Mouse (Mus musculus) MEL (cell line): ENCODE data around the gene Wsb2. TPM values are rescaled to one million over a fixed set of nuclear protein-coding genes. Genes with fewer than 3 reads are reported as not detected.
A peak's percentile ranks its signal among the peaks of the same experiment; 100 is the strongest.

Source experiments
- DNase-seq: peaks from one replicate; pipeline ENCODE4 v3.0.0; 2011; ENCODE audit warnings: low read depth, low spot score
- H3K27ac ChIP-seq: 2 replicates; pipeline ENCODE4 v1.5.1; 2012; ENCODE audit warnings: low read depth, mild to moderate bottlenecking, control low read depth, low read length, moderate library complexity; ENCODE audit not compliant: control insufficient read depth
- H3K27me3 ChIP-seq, 2 experiments: fragments of 150-350 bp in 1 of 2; sonication (generic) in 1 of 2; 2 replicates each; pipeline ENCODE4 v1.6.1; 2012; ENCODE audit warnings: low read length in 2 of 2, mild to moderate bottlenecking in 2 of 2, improper control_type of control experiment in 1 of 2, moderate library complexity in 1 of 2; ENCODE audit not compliant: insufficient read depth in 2 of 2, control insufficient read depth in 1 of 2
- H3K36me3 ChIP-seq, 2 experiments: 2 replicates each; pipeline ENCODE4 v1.6.1; 2012 to 2014; ENCODE audit warnings: low read length in 2 of 2, improper control_type of control experiment in 1 of 2, inconsistent platforms in 1 of 2, mild to moderate bottlenecking in 1 of 2; ENCODE audit not compliant: insufficient read depth in 2 of 2, control insufficient read depth in 1 of 2
- H3K4me1 ChIP-seq, 2 experiments: fragments of 150-350 bp in 1 of 2; sonication (generic) in 1 of 2; 2 replicates each; pipeline ENCODE4 v1.6.1; 2012; ENCODE audit warnings: low read length in 2 of 2, improper control_type of control experiment in 1 of 2, mild to moderate bottlenecking in 1 of 2; ENCODE audit not compliant: insufficient read depth in 2 of 2, control insufficient read depth in 1 of 2
- H3K4me3 ChIP-seq, 2 experiments: fragments of 150-350 bp in 1 of 2; sonication (generic) in 1 of 2; 2 replicates each; pipeline ENCODE4 v1.5.1; 2012; ENCODE audit warnings: low read depth in 2 of 2, low read length in 2 of 2, mild to moderate bottlenecking in 2 of 2, moderate library complexity in 2 of 2, control low read depth in 1 of 2, improper control_type of control experiment in 1 of 2; ENCODE audit not compliant: control insufficient read depth in 1 of 2, insufficient read depth in 1 of 2
- H3K79me2 ChIP-seq: 2 replicates; pipeline ENCODE4 v1.6.1; 2012; ENCODE audit warnings: mild to moderate bottlenecking, low read length, moderate library complexity; ENCODE audit not compliant: control insufficient read depth, poor library complexity, insufficient read depth
- H3K9ac ChIP-seq: 2 replicates; pipeline ENCODE4 v1.6.1; 2012; ENCODE audit warnings: low read depth, mild to moderate bottlenecking, control low read depth, low read length, moderate library complexity; ENCODE audit not compliant: control insufficient read depth, poor library complexity, severe bottlenecking
- H3K9me3 ChIP-seq: fragments of 150-350 bp; sonication (generic); replicated peaks from 2 replicates; pipeline ENCODE4 v1.6.1; 2012; ENCODE audit warnings: mild to moderate bottlenecking, low read length, improper control_type of control experiment, moderate library complexity; ENCODE audit not compliant: insufficient read depth
- CHD2 ChIP-seq: IDR thresholded peaks from 2 replicates; pipeline ENCODE4 v1.6.1; 2011; ENCODE audit warnings: low read length, improper control_type of control experiment
- E2F4 ChIP-seq: IDR thresholded peaks from 2 replicates; pipeline ENCODE4 v1.6.1; 2011; ENCODE audit warnings: low read depth, low read length, improper control_type of control experiment, borderline replicate concordance
- ETS1 ChIP-seq: IDR thresholded peaks from 2 replicates; pipeline ENCODE4 v1.6.1; 2012; ENCODE audit warnings: low read depth, mild to moderate bottlenecking, inconsistent platforms, low read length, improper control_type of control experiment, moderate library complexity
- GABPA ChIP-seq: IDR thresholded peaks from 2 replicates; pipeline ENCODE4 v1.6.1; 2012; ENCODE audit warnings: low read depth, mild to moderate bottlenecking, inconsistent platforms, low read length, improper control_type of control experiment, moderate library complexity
- GATA1 ChIP-seq: IDR thresholded peaks from 2 replicates; pipeline ENCODE4 v1.6.1; 2011; ENCODE audit warnings: low read depth, low read length, improper control_type of control experiment
- HCFC1 ChIP-seq: IDR thresholded peaks from 2 replicates; pipeline ENCODE4 v1.6.1; 2012; ENCODE audit warnings: low read depth, mild to moderate bottlenecking, inconsistent platforms, low read length, improper control_type of control experiment, moderate library complexity
- KAT2A ChIP-seq: conservative IDR thresholded peaks from 2 replicates; pipeline ENCODE4 v1.6.1; 2012; ENCODE audit warnings: low read depth, low read length, improper control_type of control experiment, inconsistent platforms
- MAX ChIP-seq: IDR thresholded peaks from 2 replicates; pipeline ENCODE4 v1.6.1; 2011; ENCODE audit warnings: low read length, improper control_type of control experiment
- MAZ ChIP-seq: IDR thresholded peaks from 2 replicates; pipeline ENCODE4 v1.6.1; 2012; ENCODE audit warnings: low read depth, mild to moderate bottlenecking, inconsistent platforms, low read length, improper control_type of control experiment
- MXI1 ChIP-seq: IDR thresholded peaks from 2 replicates; pipeline ENCODE4 v1.6.1; 2011; ENCODE audit warnings: mild to moderate bottlenecking, low read depth, low read length, improper control_type of control experiment
- NELFE ChIP-seq: IDR thresholded peaks from 2 replicates; pipeline ENCODE4 v1.6.1; 2011; ENCODE audit warnings: low read depth, low read length, improper control_type of control experiment
- POLR2A ChIP-seq, 2 experiments: IDR thresholded peaks; 2 replicates each; pipeline ENCODE4 v1.6.1; 2011 to 2012; ENCODE audit warnings: low read length in 2 of 2, mild to moderate bottlenecking in 2 of 2, control low read depth in 1 of 2, improper control_type of control experiment in 1 of 2, low read depth in 1 of 2, moderate library complexity in 1 of 2; ENCODE audit not compliant: control insufficient read depth in 1 of 2, insufficient read depth in 1 of 2, poor library complexity in 1 of 2
- POLR2AphosphoS2 ChIP-seq: IDR thresholded peaks from 2 replicates; pipeline ENCODE4 v1.6.1; 2011; ENCODE audit warnings: low read length, improper control_type of control experiment
- POLR2AphosphoS5 ChIP-seq: IDR thresholded peaks from 2 replicates; pipeline ENCODE4 v1.6.1; 2012; ENCODE audit warnings: low read depth, borderline replicate concordance, mild to moderate bottlenecking, inconsistent platforms, low read length, moderate library complexity, mixed read lengths
- RCOR1 ChIP-seq: IDR thresholded peaks from 2 replicates; pipeline ENCODE4 v1.6.1; 2012; ENCODE audit warnings: low read depth, mild to moderate bottlenecking, inconsistent platforms, low read length, improper control_type of control experiment
- SMC3 ChIP-seq: IDR thresholded peaks from 2 replicates; pipeline ENCODE4 v1.6.1; 2011; ENCODE audit warnings: low read depth, low read length, improper control_type of control experiment
- TAL1 ChIP-seq: IDR thresholded peaks from 2 replicates; pipeline ENCODE4 v1.6.1; 2012; ENCODE audit warnings: mild to moderate bottlenecking, inconsistent platforms, low read length, moderate library complexity, mixed read lengths
- TBP ChIP-seq: IDR thresholded peaks from 2 replicates; pipeline ENCODE4 v1.8.0; 2011; ENCODE audit warnings: low read depth, low read length, improper control_type of control experiment
- TCF12 ChIP-seq: IDR thresholded peaks from 2 replicates; pipeline ENCODE4 v1.6.1; 2014; ENCODE audit warnings: low read depth, mild to moderate bottlenecking, inconsistent platforms, low read length, improper control_type of control experiment, moderate library complexity
- UBTF ChIP-seq: IDR thresholded peaks from 2 replicates; pipeline ENCODE4 v1.6.1; 2012; ENCODE audit warnings: low read depth, mild to moderate bottlenecking, inconsistent platforms, low read length, improper control_type of control experiment, moderate library complexity, borderline replicate concordance; ENCODE audit not compliant: insufficient read depth
- USF1 ChIP-seq: IDR thresholded peaks from 2 replicates; pipeline ENCODE4 v1.6.1; 2014; ENCODE audit warnings: low read depth, mild to moderate bottlenecking, inconsistent platforms, low read length, improper control_type of control experiment, moderate library complexity
- USF2 ChIP-seq, 2 experiments: IDR thresholded peaks; 2 replicates each; pipeline ENCODE4 v1.6.1; 2011 to 2012; ENCODE audit warnings: improper control_type of control experiment in 2 of 2, low read length in 2 of 2, borderline replicate concordance in 1 of 2, inconsistent platforms in 1 of 2, low read depth in 1 of 2, mild to moderate bottlenecking in 1 of 2; ENCODE audit not compliant: insufficient read depth in 1 of 2
- ZC3H11A ChIP-seq: IDR thresholded peaks from 2 replicates; pipeline ENCODE4 v1.6.1; 2012; ENCODE audit warnings: low read depth, mild to moderate bottlenecking, inconsistent platforms, low read length, improper control_type of control experiment
- ZNF384 ChIP-seq: IDR thresholded peaks from 2 replicates; pipeline ENCODE4 v1.6.1; 2012; ENCODE audit warnings: low read depth, mild to moderate bottlenecking, inconsistent platforms, low read length, improper control_type of control experiment
- polyA plus RNA-seq, 2 experiments: library from polyadenylated mRNA; stranded (reverse) in 1 of 2; unstranded in 1 of 2; fragments of >175 nt in 1 of 2; fragments of >200 nt in 1 of 2; gene quantifications; 2 replicates each; pipeline versions ENCODE4 v1.2.1 to v1.2.4; 2012; ENCODE audit warnings: low replicate concordance in 2 of 2, low read depth in 1 of 2; ENCODE audit not compliant: insufficient read length in 2 of 2, insufficient read depth in 1 of 2, missing spikeins in 1 of 2
- total RNA-seq: library from RNA; depleted of rRNA; stranded (reverse); fragments of 300-350 nt; gene quantifications from 2 replicates; pipeline ENCODE4 v1.2.3, GENCODE M21; 2012

Wsb2 gene
- total and polyA plus RNA-seq, 3 experiments = 32.9 to 56.9 TPM; not detected in 1

DNA sequence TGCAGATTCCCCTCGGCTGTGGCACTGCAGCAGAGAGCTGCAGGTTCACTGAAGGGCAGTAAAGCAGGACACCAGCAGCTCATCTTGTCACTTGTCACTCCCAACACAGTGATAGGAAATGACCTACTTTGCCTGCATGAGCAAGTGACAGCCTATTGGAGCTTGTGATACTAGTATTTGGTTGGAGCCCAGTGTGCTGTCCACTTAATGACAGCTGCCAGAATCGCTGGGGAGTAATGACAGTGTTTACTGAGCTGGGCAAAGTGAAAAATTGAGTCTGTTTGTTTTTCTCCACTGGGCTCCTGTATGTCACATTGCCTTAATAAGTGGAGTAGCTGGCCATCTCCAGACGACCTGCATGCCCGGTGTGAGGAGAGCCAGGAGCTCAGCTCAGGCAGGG, 23.1 kb downstream of the Wsb2 start:
- DNase-seq = no peak
- H3K4me1 ChIP-seq = no peaks in the 10 kb centered on the region
- peaks cover 1% of the 10 kb centered on the region; the same call in 1 of the 2 replicates for H3K79me2 ChIP-seq
- TF ChIP-seq POLR2AphosphoS5 (no peak), HCFC1 (no peak), NELFE (no peak), UBTF (no peak), GATA1 (no peak), GABPA (no peak), ETS1 (no peak), CHD2 (no peak), TCF12 (no peak), E2F4 (no peak), USF2 (IDR thresholded peaks at IDR 0.05; ENCODE audit: borderline replicate concordance in 1 of 2, insufficient read depth in 1 of 2, low read depth in 1 of 2, low read length in 2 of 2) (no peak), USF1 (no peak), ZC3H11A (no peak), TAL1 (no peak), TBP (no peak), MAZ (no peak), POLR2A (IDR thresholded peaks at IDR 0.05; ENCODE audit: control insufficient read depth in 1 of 2, insufficient read depth in 1 of 2, low read depth in 1 of 2, low read length in 2 of 2, poor library complexity in 1 of 2) (no peak), MAX (no peak), ZNF384 (no peak), RCOR1 (no peak)
- no peak overlapping the region for H3K4me3 ChIP-seq
- H3K36me3 ChIP-seq = peaks cover 0 to 5% of the 10 kb centered on the region in 2 experiments; a peak in 2 of 4 replicates
- no peak overlapping the region for H3K9ac ChIP-seq
- no peaks in the 10 kb centered on the region for H3K9me3 ChIP-seq
- H3K27ac ChIP-seq = no peak overlapping the region
- no peaks in the 10 kb centered on the region for H3K27me3 ChIP-seq

DNA sequence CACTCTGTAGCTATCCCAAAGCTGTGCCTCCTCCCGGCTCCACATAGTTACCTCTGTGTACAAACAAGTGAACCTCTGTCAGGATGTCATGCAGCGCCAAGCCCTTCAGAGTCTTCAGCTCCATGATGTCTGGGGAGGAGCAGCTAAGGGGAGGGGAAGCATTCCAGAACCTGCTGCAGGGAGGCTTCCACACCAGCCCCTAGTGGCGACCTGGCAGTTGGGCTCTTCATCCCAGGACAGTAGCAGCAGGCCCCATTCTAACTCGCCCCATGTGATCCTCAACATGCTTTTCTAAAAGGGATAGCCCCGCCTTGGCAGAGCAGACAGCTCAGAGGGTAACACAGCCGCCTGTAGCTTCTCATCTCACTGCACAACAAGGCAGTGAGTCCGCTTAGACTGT, 24.7 kb downstream of the Wsb2 start:
- Histone ChIP-seq H3K27me3 (no peaks in the 10 kb centered on the region), H3K9me3 (no peaks in the 10 kb centered on the region), H3K27ac (no peak overlapping the region), H3K4me3 (no peak overlapping the region), H3K79me2 (peaks cover under 1% of the 10 kb centered on the region; the same call in 1 of the 2 replicates), H3K36me3 (peaks cover 3 to 5% of the 10 kb centered on the region in 2 experiments), H3K4me1 (peaks cover 0 to 2% of the 10 kb centered on the region in 2 experiments; a peak in 3 of 4 replicates), H3K9ac (no peak overlapping the region)
- no peak for DNase-seq
- TF ChIP-seq MXI1 (no peak), POLR2AphosphoS2 (peak; percentile 24; the same call in 1 of the 2 replicates), NELFE (no peak), ZNF384 (no peak), SMC3 (no peak), KAT2A (no peak)
